Mouse (Mus musculus) 3T3-L1 (cell line): ENCODE data around the gene Zzz3.
A peak's percentile ranks its signal among the peaks of the same experiment; 100 is the strongest.

Source experiments
- DNase-seq: peaks from one replicate; pipeline ENCODE4 v3.0.0-alpha.2; 2015; ENCODE audit warnings: low read depth, low spot score

The Zzz3 gene

DNA sequence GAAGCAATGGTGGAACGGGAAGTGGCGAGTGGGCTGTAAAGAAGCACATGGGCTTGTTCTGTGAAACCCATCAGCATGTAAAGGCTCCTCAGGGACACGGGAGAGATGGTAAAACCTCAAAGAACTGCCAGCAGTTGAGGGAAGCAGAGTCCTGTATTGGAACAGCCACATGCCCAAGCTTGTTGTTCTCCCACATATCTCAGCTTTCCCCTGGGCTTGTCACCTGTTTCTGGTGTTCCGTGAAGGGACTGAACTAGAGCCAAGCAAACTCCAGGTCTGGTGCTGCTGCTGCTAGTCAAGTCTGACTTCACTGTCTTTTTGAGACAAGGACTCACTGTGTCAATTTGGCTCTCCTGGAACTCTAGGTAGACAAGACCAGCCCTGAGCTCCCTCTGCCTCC is 72.0 kb downstream of the Zzz3 start:
- no peak for DNase-seq

DNA sequence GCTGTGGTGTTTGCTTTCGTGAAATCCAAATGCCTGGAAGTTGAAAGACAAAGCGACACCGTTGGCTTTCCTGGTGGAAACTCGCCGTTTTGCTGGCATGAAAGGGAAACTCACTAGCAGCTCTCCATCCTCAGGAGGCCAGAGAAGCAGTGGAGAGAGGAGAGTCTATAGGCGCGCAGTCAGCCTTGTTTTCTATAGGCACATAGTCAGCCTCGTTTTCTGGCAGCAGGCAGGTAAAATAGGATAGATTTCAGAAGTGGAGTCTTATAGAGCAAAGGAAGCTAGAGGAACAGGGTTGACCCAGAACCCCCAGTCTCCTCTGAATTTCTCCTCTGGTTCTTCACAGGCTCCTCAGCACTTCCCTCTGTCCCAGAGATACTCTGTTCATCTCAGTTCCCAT is 72.8 kb downstream of the Zzz3 start:
- DNase-seq, result no peak

DNA sequence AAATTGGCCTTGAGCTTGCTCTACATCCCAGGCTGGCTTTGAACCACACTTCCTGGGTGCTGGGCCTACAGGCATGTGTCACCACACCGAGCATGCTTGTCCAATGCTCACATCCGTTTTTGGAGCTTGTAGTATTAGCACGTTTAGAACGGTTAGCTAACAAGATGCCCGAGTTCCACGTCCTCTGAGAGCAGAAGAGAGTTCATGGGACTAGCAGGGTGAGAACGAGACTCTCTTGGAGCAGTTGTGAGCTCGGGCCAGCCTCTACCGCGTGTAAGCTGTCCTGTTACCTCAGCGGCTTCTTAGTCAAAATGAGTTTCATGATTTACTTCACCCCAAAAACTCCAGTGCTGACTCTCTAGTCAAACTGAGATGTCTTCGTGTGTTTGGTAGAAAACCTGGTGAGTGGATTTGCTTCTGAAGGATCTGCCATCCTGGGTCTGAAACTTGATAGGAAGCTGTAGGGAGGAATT is 73.3 kb downstream of the Zzz3 start:
- DNase-seq, result peak; percentile 55

DNA sequence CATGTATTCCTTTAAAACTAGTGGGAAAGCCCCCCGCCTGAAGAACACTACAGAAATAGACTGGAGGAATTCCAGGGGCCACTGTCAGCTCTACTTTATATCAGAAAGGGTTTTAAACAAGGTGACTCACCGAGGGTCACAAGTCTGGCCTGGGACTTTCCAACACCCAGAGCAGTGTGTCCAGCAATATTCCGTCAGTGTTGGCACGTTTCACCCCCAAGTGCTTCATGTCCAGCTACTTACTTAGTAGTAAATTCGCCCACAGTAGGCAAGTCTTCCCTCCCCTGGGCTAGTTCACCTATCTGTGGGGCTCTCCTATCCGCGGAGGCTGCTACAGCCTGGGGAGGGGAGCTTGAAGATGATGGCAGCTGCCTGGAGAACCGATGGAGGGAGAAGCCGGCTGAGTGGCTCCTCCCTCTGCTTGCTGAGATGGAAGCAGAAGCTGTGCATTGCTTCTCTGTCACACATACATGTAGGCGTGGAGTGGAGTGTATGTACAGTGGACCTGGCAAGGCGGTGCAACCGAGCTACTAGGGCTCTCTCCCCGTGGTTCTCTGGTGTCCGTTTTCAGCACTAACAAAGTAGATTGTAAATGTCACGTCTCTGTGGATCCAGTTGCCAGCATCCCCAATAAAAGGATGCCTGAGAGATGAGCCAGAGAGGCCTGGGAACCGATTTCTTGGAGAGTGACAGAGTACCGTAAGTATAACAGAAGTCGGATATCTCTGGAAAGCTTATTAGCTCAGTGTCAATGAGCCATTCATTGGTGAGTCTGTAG is 74.3 kb downstream of the Zzz3 start:
- DNase-seq, result peak; percentile 78

DNA sequence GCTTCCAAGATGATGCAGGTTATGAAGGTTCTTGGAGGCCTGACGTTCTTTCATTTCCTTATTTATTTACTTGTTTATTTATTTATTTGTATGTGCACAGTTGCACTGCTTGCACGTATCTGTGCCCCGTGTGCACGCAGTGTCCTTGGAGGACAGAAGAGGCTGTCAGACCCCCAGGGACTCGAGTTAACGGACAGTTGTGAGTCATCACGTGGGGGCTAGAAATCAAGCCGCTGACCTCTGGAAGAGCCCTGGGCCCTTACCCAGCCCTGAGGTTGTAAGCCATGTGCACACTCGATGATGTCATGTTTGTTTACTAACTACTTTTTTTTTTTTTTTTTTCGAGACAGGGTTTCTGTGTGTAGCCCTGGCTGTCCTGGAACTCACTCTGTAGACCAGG is 75.1 kb downstream of the Zzz3 start:
- no peak for DNase-seq

DNA sequence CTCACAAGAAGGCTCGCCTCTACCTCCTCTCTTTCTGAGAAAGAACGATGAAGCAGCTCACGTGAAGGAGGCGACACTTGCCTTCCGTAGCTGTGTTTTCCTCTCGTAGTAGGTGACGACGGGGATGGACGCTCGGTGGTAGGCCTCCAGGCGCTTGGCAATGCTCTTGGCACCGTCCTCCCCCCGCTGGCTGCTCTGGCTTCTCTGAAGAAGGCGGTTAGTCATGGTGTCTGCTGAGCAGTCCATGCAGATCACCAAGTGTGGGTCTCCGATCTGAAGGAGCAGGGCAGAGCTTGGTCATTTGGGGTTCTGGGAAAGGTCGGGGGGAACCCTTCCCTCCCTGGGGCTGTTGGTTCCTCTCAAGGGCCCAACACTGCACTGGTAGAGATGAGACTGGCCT is 77.4 kb downstream of the Zzz3 start:
- no peak for DNase-seq

DNA sequence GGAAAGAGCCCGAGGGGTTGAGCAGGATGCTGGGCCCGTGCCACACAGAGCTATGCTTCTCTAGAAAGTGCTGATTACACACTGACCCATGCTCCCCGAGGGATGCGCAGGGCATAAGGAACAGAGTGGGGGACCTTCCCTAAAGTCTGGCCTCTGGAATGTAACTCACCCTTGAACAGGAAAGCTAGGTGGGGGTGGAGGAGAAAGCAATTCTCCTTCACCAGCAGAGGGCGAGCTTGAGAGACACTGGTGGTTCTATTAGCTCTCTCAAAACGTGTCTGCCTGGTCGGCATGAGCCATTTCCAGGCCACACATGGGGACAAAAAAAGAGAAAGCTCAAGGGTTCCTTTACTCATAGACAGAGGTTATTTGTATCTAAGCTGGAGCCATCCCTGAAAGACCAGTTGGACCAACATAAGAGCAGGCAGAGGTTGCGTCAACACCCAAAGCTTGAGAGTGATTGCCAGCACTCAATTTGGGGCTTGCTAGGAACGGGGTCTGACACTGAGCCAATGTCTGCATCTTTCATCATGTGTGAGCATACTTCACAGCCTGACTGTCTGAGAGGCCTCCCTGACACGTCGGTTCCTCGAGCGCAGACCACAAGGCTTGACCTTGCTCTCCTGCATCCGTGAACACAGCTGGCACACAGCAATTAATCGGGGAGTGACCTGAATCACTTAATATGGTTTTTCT is 79.5 kb downstream of the Zzz3 start:
- peak; percentile 89 for DNase-seq

DNA sequence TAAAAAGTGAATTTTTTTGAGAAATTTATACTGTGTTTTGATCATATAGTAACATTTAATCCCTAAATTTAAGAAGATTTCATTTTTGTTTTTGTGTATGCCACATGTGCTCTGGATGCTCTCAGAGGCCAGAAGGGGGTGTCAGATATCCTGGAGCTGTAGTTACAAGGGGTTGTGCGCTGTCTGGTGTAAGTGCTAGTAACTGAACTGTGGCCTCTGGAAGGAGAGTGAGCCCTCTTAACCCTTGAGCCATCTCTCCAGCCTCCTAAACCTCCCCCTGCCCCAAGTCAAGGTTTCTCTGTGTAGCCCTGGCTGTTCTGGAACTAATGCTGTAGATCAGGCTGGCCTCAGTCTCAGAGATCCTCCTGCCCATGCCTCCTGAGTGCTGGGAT is 80.0 kb downstream of the Zzz3 start:
- DNase-seq, result no peak

DNA sequence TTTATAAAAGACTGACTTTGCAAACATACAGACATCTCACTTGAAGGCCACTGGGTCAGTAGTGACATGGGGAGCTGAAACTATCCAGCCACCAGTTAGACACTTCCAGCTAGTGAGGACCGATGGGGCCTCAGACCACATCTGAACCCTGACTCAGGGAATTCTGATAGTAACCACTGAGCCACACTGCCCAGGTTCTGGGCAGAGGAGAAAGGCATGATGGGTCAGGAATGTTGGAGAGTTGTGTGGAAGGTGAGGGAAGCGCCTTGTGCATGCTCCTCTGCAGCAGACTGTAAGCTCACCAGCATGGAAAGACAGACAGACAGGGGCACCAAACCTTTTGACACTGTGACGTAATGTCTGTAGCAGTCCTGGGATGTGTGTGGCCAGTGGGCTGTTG is 80.6 kb downstream of the Zzz3 start:
- DNase-seq, result no peak

DNA sequence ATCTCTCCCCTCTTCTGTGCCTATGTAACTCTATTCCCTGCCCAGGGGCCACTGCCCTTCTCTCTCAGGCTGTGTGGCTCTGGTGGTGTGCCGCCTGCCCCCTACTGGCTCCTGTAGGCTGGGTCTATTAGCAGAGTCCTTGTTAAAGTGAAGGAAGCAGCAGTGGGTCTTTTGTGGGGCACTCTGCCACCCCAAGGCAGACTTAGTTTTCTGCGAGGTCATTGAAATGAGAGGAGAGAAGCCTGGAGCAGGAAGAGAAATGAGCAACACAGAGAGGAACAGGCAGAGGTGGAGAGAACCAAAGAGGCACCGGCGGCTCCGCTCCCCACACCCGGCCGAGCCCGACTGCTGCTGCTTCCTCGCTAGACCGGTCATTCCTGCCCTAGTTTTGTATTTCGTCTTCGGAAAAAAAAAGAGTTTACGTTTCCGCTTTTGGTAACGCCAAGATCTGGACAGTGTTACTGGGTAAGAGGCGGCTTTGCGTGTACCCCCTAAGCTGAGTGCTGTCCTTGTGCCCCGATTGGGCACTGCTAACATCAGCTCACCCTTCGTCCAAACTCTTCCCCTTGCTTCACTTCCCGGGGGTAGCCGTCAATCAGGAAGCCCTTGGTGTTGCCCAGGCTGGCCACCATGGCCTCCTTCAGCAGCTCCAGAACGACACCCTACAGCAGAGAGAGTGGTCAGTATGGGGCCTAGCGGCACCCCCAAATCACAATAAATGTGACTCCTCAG is 82.7 kb downstream of the Zzz3 start:
- DNase-seq, result peak; percentile 88

DNA sequence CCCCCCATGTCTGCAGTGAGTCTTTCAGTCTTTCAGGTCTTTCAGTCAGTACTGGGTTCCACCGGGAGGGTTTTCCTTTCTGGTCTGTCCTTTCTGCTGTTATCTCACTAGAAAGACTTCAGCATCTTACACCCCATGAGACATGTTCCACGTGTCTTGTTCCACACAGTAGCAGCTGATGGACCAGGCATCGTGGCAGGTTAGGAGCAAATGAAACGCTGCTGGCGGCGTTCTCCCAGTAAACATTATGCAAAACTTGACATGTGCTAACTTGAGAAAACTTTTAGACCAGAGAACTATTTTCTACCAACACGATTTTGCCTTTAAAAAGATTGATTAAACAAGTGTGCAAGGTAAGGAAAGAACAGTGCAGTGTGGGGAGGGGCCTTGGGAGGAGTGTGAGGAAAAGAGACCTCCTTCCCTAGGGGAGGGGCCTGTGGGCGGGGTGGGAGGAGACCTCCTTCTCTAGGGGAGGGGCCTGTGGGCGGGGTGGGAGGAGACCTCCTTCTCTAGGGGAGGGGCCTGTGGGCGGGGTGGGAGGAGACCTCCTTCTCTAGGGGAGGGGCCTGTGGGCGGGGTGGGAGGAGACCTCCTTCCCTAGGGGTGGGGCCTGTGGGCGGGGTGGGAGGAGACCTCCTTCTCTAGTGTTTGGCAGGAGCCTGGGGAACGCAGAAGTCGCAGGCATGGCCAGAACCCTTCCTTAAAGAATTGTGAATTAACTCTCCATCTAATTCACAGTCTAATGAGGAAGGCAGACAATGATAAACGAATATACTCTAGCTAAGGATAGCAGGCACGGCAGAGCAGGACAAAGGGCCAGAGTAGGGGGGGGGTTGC is 83.5 kb downstream of the Zzz3 start:
- peak; percentile 77 for DNase-seq

DNA sequence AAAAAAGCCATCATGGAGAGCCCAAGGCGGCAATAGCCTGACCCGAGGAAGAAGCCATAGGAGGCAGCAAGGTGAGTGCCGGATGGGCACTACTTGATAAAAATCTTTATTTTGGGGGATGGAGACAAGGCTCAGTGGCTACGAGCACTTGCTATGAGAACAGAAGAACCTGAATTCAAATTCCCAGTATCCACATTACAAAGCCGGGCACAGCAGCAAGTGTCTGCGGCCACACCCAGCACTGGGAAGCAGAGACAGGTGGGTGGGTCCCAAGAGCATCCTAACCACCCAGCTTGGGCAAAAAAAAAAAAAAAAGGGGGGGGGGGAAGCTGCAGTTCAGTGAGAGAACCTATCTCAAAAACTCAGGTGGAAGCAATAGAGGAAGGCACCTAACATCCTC is 85.1 kb downstream of the Zzz3 start:
- no peak for DNase-seq

DNA sequence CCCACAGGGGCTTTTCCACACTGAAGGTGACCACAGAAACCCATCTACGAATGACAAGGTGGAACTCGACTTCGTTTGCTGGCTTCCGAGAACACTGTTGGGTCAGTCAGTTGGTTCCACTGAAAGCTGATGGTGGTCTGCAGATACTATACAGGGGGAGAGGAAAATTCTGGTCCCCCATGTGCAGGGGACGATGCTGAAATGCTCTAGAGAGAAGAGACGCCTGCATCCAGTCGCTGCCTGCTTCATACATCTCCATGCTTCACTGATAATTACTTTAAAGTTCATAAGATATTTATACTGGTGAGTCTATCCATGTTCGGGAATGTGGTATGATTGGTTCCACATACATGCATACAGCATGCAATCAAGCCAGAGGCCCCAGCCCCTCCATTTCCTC is 86.9 kb downstream of the Zzz3 start:
- DNase-seq, result no peak

DNA sequence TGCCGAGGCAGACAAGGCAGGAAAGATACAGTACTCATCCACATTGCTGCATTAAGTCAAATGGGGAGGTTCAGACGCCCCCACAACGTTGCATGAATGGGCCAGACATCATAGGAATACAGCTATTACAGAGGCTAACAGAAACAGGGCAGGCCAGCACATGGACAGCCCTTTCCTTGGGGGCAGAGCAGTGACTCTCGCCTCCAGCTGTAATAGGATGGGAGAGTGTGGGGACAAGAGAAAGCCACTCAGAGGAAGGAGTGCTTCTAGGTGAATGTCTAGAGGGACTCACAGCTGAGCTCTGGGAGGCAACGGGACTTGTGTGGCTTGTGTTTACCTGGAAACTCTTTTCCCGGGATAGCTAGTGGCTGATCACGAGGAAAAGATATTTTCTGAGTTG is 88.5 kb downstream of the Zzz3 start:
- no peak for DNase-seq

DNA sequence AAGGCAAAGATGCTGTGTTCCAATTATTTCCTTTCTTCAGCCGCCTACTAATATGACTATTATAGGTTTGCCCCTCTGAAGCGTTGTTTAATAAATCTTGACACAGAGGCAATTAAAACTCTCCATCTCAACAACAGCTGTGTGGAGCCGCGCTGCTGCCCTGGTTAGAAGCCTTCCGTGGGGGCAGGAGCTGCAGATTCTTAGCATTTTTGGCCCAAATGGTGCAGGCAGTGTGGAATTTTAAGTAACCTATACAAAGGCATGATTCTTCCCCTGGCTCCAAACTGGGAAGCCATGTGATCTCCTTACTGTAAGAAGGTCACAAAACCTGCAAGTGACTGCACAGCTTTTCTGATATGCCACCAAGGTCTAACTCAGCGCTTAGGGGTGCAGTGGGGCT is 88.9 kb downstream of the Zzz3 start:
- peak; percentile 58 for DNase-seq

DNA sequence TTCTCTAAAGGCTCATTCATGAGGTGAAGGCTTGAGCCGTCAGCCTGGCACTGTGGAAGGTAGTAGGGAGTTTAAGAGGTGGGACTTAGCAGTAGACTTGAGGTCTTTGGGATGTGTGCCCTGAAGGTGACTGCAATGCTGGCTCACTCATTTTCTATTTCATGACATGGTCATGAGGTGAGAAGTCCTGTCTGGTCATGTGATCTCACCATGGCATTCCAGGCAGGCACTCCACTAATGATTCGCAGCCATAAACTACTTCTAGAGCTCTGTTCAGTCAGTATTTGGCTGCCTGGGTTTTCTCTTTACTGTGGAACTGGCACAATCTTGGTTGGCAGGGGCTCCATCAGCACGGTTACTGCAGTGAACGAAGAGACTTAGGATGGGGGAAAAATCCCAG is 93.7 kb downstream of the Zzz3 start:
- peak; percentile 37 for DNase-seq

DNA sequence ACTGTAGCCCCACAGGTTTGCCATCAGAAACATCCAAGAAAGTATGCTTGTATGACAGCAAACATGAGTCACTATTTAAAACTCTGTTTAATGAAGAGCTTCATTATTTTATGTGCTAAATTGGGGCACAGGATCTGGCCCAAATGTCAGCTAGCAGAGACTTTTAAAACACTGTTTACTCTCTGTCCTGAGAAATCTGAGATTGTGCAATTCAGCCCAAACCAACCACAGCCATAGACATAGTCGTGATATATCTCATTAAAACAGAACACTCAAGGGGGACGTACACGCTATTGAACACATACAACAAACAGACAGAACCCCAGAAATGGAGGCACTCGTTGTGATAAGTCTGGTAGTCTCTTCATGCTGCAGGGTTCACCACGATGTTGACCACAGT is 95.2 kb downstream of the Zzz3 start:
- DNase-seq, result no peak

DNA sequence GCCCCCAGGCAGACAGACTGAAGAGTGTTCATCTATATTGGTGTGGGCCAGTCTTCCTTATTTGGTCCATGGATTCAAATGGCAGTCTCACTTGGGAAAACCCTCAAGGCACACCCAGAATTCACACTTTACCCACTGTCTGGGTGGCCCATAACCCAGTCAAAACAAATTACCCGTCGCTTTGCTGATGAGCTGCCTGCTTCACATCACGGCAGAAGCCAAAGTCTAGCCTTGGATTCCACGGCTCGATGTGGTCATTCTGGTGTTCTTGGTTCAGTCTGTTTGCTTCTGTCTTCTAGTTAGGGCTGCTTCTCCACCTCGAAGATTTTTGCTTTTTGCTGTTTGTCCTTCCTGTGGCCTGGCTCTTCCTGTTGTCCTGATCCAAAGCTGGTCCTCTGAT is 97.0 kb downstream of the Zzz3 start:
- DNase-seq, result no peak

DNA sequence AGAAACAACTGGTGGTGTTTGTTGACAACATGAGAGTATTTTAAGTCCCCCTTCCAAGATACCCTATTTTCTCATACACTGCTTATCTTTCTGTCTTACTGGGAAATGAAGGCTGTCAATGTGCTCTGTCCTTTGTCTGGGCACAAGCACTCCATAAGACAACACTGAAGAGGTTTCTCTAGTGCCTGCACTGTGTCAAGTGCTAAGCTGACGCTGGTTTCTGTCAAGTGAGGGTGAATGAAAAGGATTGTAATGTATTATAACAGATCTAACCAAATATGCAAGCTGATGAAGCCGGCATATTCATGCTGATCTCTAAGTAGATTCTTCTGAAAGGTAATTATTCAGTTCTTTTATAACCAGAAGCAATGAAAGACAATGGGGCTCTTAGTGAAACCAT is 98.5 kb downstream of the Zzz3 start:
- no peak for DNase-seq

DNA sequence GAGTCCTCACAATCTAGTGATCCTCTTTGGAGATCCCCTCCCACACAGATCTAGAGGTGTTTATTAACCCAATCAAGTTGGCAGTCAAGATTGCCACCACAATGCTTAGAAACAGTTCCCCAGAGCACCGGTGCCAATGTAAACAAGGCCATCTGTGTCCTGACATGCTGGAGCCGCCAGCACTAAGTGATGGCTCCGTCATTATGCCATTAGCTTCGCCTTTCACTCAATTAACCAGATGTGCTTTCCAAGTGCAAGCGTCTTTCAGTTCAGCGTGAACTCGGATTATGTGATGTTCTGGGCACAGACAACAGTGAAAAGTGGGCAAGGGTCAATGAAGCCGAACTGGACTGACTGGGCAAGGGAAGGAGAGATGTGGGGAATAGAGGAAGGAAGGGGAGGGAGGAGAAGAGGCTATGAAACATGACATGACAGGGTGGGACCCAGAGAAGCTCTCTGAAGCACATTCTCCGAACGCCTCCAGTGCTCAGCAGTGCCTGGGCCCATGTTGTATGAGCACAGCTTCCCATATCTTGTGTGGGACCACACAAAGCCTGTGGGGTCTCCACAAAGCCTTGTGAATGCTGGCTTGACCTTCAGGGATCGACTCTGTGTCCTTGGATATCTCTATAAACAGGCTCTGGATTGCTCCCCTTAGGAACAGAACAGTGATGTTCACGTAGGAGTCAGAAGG is 99.5 kb downstream of the Zzz3 start:
- DNase-seq, result no peak

DNA sequence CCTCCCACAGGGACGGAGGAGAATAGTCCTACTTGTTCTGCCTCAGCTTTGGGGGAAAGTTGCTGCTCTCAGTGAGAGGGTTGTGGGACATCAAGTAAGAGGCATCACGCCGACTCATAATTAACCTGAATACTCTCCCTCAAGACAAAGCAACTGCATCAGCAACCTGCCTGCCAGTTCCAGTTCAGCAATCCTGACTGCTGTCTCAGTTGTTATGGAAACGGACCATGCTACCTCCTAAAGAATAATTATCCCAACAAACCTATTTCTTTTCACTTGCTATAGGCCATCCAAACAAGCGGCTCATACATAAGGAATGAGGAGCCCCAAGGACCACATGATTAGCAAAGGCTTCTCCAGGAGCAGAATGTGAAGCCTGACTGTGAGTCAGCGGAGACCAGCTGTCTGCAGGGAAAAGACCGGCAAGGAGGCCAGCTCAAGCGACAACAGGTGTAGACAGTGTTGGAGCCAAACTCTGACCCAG is 100.2 kb downstream of the Zzz3 start:
- DNase-seq, result peak; percentile 69
